Mouse (Mus musculus): ENCODE data around the gene H2-DMb2.
A peak's percentile ranks its signal among the peaks of the same experiment; 100 is the strongest.
"Not testable (repeated sequence)": the region's sequence is repeated elsewhere in the genome, so short reads cannot be mapped to it uniquely, and the experiment has no call there.

H2-DMb2 gene

GRCm38 (mm10) chr17:34134451-34134850 lies 8.7 kb upstream of the H2-DMb2 start:
- DNase-seq (ENCODE audit: low read depth, low spot score) = no peak

- peak; percentile 99 for DNase-seq (ENCODE audit: low read depth, low spot score)
Observed at GRCm38 (mm10) chr17:34135297-34136224, 7.5 kb upstream of the H2-DMb2 start.

- DNase-seq (ENCODE audit: low read depth, low spot score) = no peak
Observed at GRCm38 (mm10) chr17:34137601-34138000, 5.5 kb upstream of the H2-DMb2 start.

- DNase-seq (ENCODE audit: low read depth, low spot score) = no peak
Observed at GRCm38 (mm10) chr17:34138655-34139054, 4.5 kb upstream of the H2-DMb2 start.

GRCm38 (mm10) chr17:34139416-34139815 lies 3.7 kb upstream of the H2-DMb2 start:
- no peak for DNase-seq (ENCODE audit: low read depth, low spot score)

GRCm38 (mm10) chr17:34140240-34140639 lies 2.9 kb upstream of the H2-DMb2 start:
- no peak for DNase-seq (ENCODE audit: low read depth, low spot score)

- DNase-seq (ENCODE audit: low read depth, low spot score) = no peak
Observed at GRCm38 (mm10) chr17:34141448-34141847, 1.7 kb upstream of the H2-DMb2 start.

GRCm38 (mm10) chr17:34142456-34143010 lies 574 bp upstream of the H2-DMb2 start:
- DNase-seq (ENCODE audit: low read depth, low spot score) = no peak

GRCm38 (mm10) chr17:34143461-34143860 lies 354 bp downstream of the H2-DMb2 start:
- no peak for DNase-seq (ENCODE audit: low read depth, low spot score)

- not testable (repeated sequence) for DNase-seq (ENCODE audit: low read depth, low spot score)
Observed at GRCm38 (mm10) chr17:34144221-34144620, 1.1 kb downstream of the H2-DMb2 start.

GRCm38 (mm10) chr17:34144960-34145371 lies 1.9 kb downstream of the H2-DMb2 start:
- DNase-seq (ENCODE audit: low read depth, low spot score) = peak; percentile 55

- DNase-seq (ENCODE audit: low read depth, low spot score) = peak; percentile 77
Observed at GRCm38 (mm10) chr17:34152923-34153322, 9.8 kb downstream of the H2-DMb2 start, which contains the start of gene H2-DMb1. Gene H2-DMb1, plus strand, starts transcription at chr17:34153072.

GRCm38 (mm10) chr17:34155534-34155933 lies 12.4 kb downstream of the H2-DMb2 start:
- DNase-seq (ENCODE audit: low read depth, low spot score) = no peak

GRCm38 (mm10) chr17:34164202-34164895 lies 21.2 kb downstream of the H2-DMb2 start:
- DNase-seq (ENCODE audit: low read depth, low spot score) = peak; percentile 66

GRCm38 (mm10) chr17:34165033-34165730 lies 22.1 kb downstream of the H2-DMb2 start:
- peak; percentile 68 for DNase-seq (ENCODE audit: low read depth, low spot score)

- peak; percentile 80 for DNase-seq (ENCODE audit: low read depth, low spot score)
Observed at GRCm38 (mm10) chr17:34169279-34169678, 26.2 kb downstream of the H2-DMb2 start.

- DNase-seq (ENCODE audit: low read depth, low spot score) = no peak
Observed at GRCm38 (mm10) chr17:34170487-34170876, 27.4 kb downstream of the H2-DMb2 start.

GRCm38 (mm10) chr17:34170877-34171498 lies 27.9 kb downstream of the H2-DMb2 start:
- DNase-seq (ENCODE audit: low read depth, low spot score) = peak; percentile 95

GRCm38 (mm10) chr17:34172528-34172927 lies 29.4 kb downstream of the H2-DMb2 start:
- DNase-seq (ENCODE audit: low read depth, low spot score) = peak; percentile 60

- DNase-seq (ENCODE audit: low read depth, low spot score) = no peak
Observed at GRCm38 (mm10) chr17:34174075-34174474, 31.0 kb downstream of the H2-DMb2 start.

- DNase-seq (ENCODE audit: low read depth, low spot score) = peak; percentile 73
Observed at GRCm38 (mm10) chr17:34177179-34177578, 34.1 kb downstream of the H2-DMb2 start.

All from CD4-positive, CD25-positive, alpha-beta regulatory T cell, adult 2 months (primary cell).